Mouse (Mus musculus) olfactory bulb, adult 2 months (tissue): ENCODE data around the gene Man2a1. TPM values are rescaled to one million over a fixed set of nuclear protein-coding genes. Genes with fewer than 3 reads are reported as not detected.
A peak's percentile ranks its signal among the peaks of the same experiment; 100 is the strongest.

Source experiments
- H3K27ac ChIP-seq: fragments of 200-500 bp; 2 replicates; pipeline ENCODE4 v1.5.1; 2012; ENCODE audit warnings: low read depth, low read length; ENCODE audit not compliant: insufficient read depth
- H3K4me1 ChIP-seq: fragments of 200-500 bp; 2 replicates; pipeline ENCODE4 v1.6.1; 2012; ENCODE audit warnings: low read length; ENCODE audit not compliant: control insufficient read depth, insufficient read depth
- H3K4me3 ChIP-seq: fragments of 200-500 bp; 2 replicates; pipeline ENCODE4 v1.5.1; 2012; ENCODE audit warnings: mild to moderate bottlenecking, low read depth, low read length, moderate library complexity; ENCODE audit not compliant: insufficient read depth
- CTCF ChIP-seq: fragments of 200-500 bp; IDR thresholded peaks from 2 replicates; pipeline ENCODE4 v1.5.1; 2012; ENCODE audit warnings: low read depth, mild to moderate bottlenecking, low read length, moderate library complexity; ENCODE audit not compliant: insufficient read depth
- POLR2A ChIP-seq: fragments of 200-500 bp; IDR thresholded peaks from 2 replicates; pipeline ENCODE4 v1.6.1; 2012; ENCODE audit warnings: mild to moderate bottlenecking, low read depth, low read length, moderate library complexity; ENCODE audit not compliant: insufficient read depth
- WGBS: fragments of 180-500 bp; shearing (Covaris S2); methylation state at CpG from one replicate; pipeline ENCODE4 v1.1.7; 2018; 5-methylcytosine and 5-hydroxymethylcytosine counted together
- polyA plus RNA-seq: library from polyadenylated mRNA; stranded (reverse); fragments of >200 nt; gene quantifications from 2 replicates; pipeline ENCODE4 v1.2.4, GENCODE M21; 2012; ENCODE audit warnings: low replicate concordance; ENCODE audit not compliant: missing spikeins, insufficient read depth, insufficient read length

Gene Man2a1
- polyA plus RNA-seq: not detected in 2 replicates

DNA sequence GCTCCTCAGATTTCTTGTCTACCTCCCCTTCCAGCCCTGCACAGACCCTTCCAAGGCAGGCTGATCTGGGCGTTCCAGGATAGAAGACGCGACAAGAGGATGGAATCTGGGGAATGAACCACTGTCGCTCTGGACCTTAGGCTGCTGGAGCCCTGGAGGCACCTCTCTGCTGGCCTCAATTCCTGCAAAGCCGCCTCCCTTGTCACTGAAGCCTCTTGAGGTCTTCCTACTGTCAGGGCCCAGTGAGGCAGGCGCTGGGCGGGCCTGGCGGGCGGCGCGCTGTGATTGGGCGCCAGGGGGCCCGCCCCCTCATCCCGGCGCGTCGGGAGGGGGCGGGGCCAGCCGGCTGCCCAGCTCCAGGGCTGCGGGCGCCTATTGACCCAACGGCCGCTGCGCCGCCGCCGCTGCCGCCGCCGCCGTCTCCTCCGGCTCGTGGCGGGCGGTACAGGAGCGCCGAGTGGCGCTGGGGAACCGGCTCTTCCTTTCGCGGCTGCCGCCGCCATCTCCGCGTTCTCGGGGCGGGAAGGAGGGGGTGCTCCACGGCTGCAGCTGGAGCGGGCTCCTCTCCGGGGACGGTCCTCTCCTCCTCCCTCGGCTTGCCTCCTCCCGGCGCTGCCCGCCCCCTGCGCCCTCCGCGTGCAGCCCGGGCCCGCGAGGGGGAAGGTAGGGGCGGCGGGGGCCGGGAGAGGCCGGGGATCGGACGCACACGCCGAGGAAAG lies at the start of gene Man2a1:
TSS of gene Man2a1 (plus strand) at position 365 of the 719 bp plus-strand sequence.
- WGBS: under 1% methylated on average over 69 of the region's 69 CpGs
- Histone ChIP-seq H3K4me1 (peaks cover 7% of the 10 kb centered on the region), H3K27ac (peak within 1 kb of the TSS; percentile 90), H3K4me3 (peak within 1 kb of the TSS; percentile 87)
- TF ChIP-seq CTCF (no peak), POLR2A (peak; percentile 74; the same call in 1 of the 2 replicates)

DNA sequence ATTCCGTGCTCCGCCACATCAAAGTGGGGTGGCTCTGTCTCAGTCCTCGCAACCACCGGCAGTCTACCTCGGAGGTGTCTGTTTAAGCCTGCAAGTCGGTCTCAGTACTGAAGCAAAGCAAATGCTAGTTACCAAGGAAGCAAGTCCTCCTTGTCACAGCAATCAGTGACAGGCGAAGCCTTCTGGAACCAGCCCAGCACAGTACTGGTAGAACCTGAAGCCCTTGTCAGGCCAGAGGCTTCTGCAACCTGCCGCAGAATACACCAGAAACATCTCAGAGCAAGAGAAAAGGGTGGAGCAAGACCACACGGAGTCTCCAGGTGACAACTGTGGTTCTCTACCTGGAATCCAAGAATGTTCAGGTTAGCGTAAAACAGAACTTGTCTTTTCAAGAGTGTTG lies 47.2 kb upstream of the Man2a1 start:
- 93% methylated on average over 10 of the region's 10 CpGs for WGBS
- TF ChIP-seq POLR2A (no peak), CTCF (no peak)

DNA sequence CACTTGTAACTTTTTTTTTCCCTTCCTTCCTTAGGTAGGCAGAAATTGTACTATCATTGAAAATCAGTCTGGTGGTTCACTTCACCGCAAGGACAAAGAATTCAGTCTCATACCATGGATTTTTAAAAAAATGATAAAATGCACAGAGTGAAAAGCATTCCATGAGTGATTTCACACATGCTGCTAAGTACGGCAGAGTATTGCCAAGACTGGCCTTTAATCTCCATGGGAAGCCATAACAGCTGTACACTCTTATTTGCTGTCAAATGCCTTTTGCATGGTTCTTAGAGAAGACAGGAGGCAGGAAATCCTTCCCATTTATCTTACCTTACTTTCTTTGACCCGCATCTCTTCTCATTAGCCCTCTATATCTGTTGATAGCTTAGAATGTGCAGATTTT lies 45.6 kb upstream of the Man2a1 start:
- Histone ChIP-seq H3K4me3 (no peak overlapping the region), H3K27ac (no peak overlapping the region), H3K4me1 (peaks cover 3% of the 10 kb centered on the region; the same call in 1 of the 2 replicates)
- TF ChIP-seq CTCF (no peak), POLR2A (no peak)
- 93% methylated on average over 3 of the region's 3 CpGs for WGBS

More for the DNA sequence above, 47.2 kb upstream of the Man2a1 start:
- Histone ChIP-seq H3K27ac (no peak overlapping the region), H3K4me3 (no peak overlapping the region), H3K4me1 (no peaks in the 10 kb centered on the region)

DNA sequence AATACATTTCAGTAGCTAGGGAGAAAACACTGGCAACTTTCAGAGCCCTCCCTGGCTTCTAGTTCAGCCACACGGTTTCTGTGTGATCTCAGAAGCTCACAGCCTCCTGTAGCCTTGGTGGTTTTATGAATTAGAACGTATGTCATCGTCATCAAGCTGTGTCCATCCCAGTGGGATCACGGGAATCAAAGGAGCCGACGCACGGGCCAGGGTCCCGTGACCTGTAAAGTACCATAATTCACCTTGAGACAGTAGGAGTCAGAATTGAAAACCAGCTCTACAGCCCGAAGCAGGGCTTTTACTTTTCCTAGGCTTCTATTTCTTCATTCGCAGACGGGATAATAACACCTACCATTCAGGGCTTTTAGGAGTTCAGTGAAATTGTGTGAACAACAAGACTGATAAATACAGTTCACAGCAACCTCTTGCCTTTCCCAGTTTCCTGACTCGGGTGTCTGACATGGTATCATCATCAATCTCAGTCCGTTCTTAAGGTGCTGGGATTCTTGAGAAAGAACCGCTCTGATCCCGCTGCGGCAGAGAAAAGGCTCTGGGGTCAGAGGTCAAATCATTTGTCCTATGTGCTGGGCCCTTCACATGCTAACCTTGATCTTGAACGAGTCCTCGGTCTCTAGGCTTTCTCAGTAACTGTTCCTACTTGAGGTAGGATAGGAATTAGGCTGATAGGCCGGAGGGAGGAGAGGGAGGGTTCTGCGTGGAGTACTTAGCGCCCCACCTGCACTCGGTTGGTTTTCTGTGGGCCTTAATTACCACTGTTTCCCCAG lies 43.7 kb upstream of the Man2a1 start:
- H3K4me3 ChIP-seq: no peak overlapping the region
- no peak overlapping the region for H3K27ac ChIP-seq
- TF ChIP-seq POLR2A: no peak
- no peak for TF ChIP-seq CTCF
- peaks cover 3% of the 10 kb centered on the region; the same call in 1 of the 2 replicates for H3K4me1 ChIP-seq
- WGBS: 93% methylated on average over 22 of the region's 22 CpGs

DNA sequence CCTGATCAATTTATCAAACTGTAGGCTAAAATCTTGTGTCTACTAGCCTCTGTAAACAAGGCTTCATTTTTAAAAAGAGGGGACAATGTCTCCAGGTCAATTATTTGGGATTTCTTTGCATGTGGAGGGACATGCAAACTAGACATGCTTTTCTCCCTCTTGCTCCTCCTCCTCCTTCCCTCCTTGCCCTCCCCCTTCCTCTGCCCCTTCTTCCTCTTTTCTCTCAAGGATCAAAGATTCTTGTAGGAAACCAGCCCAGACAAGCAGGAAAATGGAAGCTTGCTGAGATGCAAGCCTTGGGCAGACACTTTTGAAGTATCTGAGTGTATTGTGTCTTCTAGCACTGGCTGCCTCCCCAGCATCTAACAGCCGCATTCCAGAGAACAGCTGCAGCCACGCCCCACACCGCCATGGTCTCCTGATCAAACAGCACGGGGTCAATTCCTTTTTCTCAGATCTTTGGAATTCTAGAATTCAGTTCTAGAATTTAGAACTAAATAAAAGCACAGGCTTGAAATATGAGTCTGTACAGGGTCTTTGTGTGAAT lies 41.5 kb upstream of the Man2a1 start:
- no peak overlapping the region for H3K27ac ChIP-seq
- WGBS: 9% methylated on average over 4 of the region's 4 CpGs
- no peak overlapping the region for H3K4me3 ChIP-seq
- H3K4me1 ChIP-seq: peaks cover 3% of the 10 kb centered on the region; the same call in 1 of the 2 replicates
- TF ChIP-seq CTCF: no peak
- TF ChIP-seq POLR2A: no peak

DNA sequence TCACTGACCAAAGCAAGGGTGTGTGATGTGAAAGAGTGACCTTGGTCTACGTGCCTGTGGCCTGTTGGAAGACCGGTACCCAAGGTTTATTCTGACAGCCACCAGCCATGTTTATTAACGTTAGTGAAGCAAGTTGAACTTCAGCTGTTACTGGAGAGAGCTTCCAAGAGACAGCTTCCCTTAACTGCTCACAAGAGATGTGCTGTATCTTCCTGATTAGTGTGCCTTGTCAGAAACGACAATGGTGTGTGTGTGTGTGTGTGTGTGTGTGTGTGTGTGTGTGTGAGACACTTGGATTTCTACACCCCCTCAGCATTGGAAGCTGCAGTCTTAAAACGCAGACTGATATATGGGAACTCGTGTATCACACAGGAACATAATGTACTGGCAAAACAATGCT lies 34.1 kb upstream of the Man2a1 start:
- Histone ChIP-seq H3K4me1 (peaks cover 3% of the 10 kb centered on the region; the same call in 1 of the 2 replicates), H3K27ac (no peak overlapping the region), H3K4me3 (no peak overlapping the region)
- no peak for TF ChIP-seq CTCF
- TF ChIP-seq POLR2A: no peak
- WGBS: 70% methylated on average over 6 of the region's 6 CpGs

DNA sequence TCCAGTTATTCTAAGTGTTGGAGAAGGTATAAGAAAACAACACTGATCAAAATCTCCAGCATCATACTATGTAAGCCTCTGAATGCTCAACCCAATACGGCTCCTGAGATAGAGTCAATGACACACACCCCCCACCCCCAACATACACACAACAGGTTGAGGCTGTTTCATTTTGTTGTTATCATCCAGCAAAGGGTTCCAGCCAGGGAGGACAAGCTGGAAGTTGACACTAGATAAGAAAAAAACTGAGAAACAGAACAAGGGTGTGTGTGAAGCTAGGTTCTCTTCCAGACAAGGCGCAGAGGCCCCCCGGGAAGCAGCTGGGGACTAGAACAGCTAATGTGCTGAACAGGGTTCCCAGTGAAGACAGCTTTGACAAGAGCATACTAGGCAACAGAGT lies 33.0 kb upstream of the Man2a1 start:
- Histone ChIP-seq H3K4me3 (no peak overlapping the region), H3K4me1 (peaks cover 3% of the 10 kb centered on the region; the same call in 1 of the 2 replicates), H3K27ac (no peak overlapping the region)
- 84% methylated on average over 3 of the region's 3 CpGs for WGBS
- TF ChIP-seq POLR2A (no peak), CTCF (no peak)

DNA sequence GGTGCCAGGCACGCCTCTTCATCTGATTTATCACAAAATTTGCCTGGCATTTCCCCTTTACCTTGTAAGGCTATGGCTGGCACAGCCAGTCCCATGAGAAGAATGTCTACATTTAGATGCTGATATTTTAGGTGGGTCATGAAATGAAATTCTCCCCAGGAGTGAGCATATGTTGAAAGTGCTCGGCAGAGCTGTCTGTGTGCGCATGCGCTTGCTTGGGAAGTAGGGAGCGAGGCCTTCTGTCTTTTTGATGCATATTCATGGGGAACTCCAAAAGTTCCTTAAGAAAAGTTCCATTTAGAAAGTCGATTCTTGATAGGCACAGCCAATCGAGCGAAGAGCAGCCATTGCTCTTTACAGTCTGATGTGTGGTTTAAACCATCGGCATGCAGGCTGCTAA lies 26.6 kb upstream of the Man2a1 start:
- H3K27ac ChIP-seq: no peak overlapping the region
- 94% methylated on average over 9 of the region's 9 CpGs for WGBS
- no peak for TF ChIP-seq CTCF
- no peak for TF ChIP-seq POLR2A
- no peaks in the 10 kb centered on the region for H3K4me1 ChIP-seq
- H3K4me3 ChIP-seq: no peak overlapping the region
